Mouse (Mus musculus) G1E-ER4 (cell line): Measurements from ENCODE around the gene Hba-a1. TPM values are rescaled to one million over a fixed set of nuclear protein-coding genes. Genes with fewer than 3 reads are reported as not detected.
"Not testable (repeated sequence)": the region's sequence is repeated elsewhere in the genome, so short reads cannot be mapped to it uniquely, and the experiment has no call there.

ENCODE experiments used
- GATA1 ChIP-seq: IDR thresholded peaks from one replicate; pipeline ENCODE4 v1.8.0; 2012; ENCODE audit warnings: low read length, inconsistent platforms
- polyA plus RNA-seq: library from polyadenylated mRNA; stranded (reverse); fragments of >175 nt; gene quantifications from 2 replicates; pipeline ENCODE4 v1.2.3, GENCODE M21; 2012

Gene Hba-a1
- polyA plus RNA-seq, 1 experiment: 6,644 TPM

- TF ChIP-seq GATA1: no peak
Observed at GRCm38 (mm10) chr11:32278458-32278957, 4.8 kb upstream of the Hba-a1 start.

DNA sequence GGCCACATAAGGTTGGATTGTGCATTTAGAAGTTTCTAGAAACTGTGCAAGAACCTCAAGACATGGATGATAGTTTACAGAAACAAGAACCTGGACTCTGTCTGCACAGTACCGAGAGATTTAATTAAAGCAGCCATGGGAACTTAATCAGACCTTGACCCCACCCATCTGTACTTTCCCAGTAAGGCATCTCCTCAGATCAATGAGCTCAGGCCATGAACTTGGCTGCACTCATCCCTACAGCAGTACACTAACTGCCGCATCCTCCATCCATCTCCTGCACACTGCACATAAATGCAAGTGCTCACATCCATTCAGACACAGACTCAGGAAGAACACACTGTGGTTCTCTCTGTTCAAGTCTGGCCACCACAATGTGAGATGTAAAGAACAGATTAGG lies 2.7 kb upstream of the Hba-a1 start:
- TF ChIP-seq GATA1: no peak

DNA sequence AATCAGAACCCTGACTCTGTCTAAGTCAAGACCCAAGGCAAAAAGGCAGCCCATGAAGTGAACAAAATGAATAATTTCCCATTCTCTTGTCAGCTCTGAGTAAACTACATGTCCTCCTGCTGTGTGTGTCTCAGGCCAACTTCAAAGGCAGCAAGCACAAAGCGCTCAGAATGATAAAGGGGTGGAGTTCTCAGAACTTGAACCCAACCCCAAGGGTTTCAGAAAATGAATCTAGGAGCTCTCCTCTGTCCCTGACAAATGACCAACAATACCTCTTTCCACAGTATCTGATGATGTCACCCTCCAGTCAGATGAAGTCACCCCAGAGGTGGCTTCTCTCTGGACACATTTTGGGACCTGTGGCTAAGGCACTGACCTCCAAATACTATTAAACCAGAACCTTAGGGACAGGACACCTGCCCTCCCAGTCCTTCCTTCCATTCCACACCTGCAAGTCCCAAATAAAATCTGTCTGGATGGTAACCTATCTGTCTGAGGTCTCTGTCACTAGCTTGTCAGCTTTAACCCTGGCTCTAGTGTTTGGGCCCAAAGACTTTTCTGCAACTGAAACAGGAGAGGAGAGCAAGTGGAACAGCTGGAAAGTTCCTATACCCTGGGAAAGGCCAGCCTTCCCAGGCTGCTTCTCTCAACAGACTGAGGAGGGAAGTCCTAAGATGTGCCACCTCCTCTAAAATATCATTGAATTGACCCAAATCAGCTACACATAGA lies 1.7 kb upstream of the Hba-a1 start:
- TF ChIP-seq GATA1: no peak

DNA sequence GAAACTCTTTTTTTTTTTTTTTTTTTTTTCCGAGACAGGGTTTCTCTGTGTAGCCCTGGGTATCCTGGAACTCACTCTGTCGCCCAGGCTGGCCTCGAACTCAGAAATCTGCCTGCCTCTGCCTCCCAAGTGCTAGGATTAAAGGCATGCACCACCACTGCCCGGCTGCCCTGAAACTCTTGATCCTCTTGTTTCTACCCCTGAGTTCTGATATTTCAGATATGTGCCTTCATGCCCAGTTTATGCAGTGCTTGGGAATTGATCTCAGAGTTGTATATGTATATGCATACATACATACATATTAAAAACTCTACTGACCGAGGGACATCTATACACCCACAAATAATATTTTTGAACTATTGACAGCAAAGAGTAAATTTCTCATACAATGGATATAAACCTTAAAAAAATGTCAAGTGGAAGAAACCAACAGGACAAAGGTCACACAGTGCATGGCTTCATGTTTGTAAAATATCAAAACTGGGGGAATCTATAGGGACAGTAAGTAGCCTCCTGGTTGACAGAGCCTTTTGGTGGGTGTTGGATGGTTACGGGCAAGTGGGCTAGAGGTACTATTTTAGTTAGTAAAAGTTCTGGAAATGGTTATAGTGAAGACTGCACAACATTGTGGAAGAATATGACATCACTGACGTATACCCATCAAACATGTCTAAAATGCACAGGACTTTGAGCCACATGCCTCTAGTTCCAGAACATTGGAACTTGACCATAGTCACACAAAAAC lies 1.9 kb downstream of the Hba-a1 start:
- TF ChIP-seq GATA1: no peak

GRCm38 (mm10) chr11:32286695-32287492 lies 3.6 kb downstream of the Hba-a1 start, which contains the start of gene Hbq1b:
TSS of gene Hbq1b (plus strand) at chr11:32286965.
- not testable (repeated sequence) for TF ChIP-seq GATA1

DNA sequence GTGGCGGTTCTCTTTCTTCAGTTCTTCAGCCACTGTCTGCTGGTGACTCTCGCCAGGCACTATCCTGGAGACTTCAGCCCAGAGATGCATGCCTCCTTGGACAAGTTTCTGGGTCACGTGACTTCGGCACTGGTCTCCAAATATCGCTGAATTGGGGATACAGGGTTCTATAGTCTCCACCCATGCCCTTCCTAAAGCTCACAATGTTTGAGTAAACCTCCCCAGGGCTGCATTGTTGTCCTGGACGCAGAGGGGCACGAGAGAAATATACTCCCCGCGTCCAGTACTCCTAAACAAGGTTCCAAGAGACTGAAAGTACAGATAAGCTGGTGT lies 4.1 kb downstream of the Hba-a1 start:
- TF ChIP-seq GATA1: no peak

DNA sequence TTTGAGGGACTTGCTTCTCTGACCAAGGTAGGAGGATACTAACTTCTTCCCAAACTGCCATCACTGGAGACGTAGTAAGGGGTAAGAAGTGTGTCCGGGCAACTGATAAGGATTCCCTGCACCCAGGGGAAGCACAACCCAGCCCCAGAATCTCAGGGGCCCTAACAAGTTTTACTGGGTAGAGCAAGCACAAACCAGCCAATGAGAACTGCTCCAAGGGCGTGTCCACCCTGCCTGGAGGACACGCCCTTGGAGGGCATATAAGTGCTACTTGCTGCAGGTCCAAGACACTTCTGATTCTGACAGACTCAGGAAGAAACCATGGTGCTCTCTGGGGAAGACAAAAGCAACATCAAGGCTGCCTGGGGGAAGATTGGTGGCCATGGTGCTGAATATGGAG lies 12.9 kb downstream of the Hba-a1 start, which contains the start of gene Hba-a2:
Hba-a2 (plus strand) TSS at position 287 of the 400 bp plus-strand sequence.
- TF ChIP-seq GATA1: not testable (repeated sequence)

- TF ChIP-seq GATA1: no peak
Observed at GRCm38 (mm10) chr11:32297866-32298531, 14.7 kb downstream of the Hba-a1 start.

DNA sequence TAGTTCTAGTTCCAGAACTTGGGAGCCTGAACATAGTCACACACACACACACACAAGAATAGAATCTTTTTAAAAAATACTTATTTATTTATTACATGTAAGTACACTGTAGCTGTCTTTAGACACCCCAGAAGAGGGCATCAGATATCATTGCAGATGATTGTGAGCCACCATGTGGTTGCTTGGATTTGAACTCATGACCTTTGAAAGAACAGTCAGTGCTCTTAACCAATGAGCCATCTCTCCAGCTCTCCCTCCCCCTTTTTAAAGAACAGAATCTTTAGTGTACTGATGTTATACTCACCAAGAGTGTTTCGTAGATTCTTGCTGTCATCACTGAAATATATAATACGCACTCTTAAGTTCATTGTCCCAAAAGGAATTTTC lies 15.2 kb downstream of the Hba-a1 start:
- TF ChIP-seq GATA1: no peak

DNA sequence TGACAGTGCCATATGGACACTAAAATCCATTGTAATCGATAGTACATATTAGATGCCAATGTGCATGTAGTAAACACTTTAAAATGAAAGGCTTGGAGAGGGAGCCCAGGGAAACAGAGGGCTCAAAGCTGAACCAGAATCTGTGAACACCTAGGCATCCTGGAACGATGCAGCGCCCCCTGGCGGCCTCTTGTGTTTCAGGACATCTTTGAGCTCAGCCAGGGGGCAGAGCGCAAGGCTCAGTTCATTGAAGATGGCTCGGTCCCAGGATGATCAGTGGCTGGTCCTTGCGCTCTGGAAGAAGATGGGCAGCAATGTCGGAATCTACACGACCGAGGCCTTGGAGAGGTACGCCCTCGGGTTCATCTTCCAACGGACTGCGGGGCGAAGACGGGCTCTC lies 16.6 kb downstream of the Hba-a1 start, which contains the start of gene Hbq1a:
Hbq1a (plus strand) TSS at position 205 of the 400 bp plus-strand sequence.
- TF ChIP-seq GATA1: not testable (repeated sequence)

DNA sequence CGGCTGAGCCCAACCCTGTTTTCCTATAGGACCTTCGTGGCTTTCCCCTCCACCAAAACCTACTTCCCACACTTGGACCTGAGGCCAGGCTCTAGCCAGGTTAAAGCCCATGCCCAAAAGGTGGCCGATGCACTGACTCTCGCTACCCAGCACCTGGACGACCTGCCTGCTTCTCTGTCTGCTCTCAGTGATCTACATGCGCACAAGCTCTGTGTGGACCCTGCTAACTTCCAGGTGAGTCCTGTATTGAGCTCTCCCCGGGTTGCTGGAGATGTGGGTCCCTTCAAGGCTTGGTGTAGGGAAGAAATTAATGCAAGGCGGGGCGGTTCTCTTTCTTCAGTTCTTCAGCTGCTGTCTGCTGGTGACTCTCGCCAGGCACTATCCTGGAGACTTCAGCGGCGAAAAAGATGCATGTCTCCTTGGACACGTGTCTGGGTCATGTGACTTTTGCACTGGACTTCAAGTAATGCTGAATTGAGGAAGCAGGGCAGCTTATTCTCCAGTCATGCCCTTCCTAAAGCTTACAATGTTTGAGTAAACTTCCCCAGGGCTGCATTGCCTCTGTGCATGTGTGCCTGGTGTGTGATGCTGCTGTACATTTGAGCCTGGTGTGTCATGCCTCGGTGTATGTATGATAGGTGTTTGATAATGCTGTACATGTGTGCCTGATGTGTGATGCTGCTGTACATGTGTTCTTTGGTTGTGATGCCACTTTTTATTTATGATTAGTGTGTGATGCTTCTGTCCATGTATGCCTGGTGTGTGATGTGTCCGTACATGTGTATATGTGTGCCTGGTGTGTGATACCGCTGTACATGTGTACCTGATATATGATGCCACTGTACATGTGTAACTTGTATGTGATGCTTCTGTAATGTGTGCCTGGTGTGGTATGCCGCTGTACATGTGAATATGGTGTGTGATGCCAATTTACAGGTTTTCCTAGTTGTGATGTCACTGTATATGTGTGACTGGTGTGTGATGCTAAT lies 17.3 kb downstream of the Hba-a1 start:
- TF ChIP-seq GATA1: no peak

DNA sequence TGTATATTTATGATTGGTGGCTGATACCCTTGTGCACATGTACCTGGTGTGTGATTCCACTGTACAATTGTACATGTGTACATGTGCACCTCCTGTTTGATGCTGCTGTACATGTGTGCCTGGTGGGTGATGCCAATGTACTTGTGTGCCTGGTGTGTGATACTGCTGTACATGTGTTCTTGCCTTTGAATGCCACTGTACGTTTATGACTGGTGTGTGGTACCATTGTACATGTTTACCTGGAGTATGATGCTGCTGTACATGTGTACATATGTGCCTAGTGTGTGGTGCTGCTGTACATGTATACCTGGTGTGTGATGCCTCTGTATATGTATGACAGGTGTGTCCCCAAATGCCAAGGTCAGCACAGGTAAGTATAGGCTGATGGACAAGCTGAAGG lies 18.2 kb downstream of the Hba-a1 start:
- no peak for TF ChIP-seq GATA1

GRCm38 (mm10) chr11:32302824-32303419 lies 19.6 kb downstream of the Hba-a1 start:
- no peak for TF ChIP-seq GATA1

DNA sequence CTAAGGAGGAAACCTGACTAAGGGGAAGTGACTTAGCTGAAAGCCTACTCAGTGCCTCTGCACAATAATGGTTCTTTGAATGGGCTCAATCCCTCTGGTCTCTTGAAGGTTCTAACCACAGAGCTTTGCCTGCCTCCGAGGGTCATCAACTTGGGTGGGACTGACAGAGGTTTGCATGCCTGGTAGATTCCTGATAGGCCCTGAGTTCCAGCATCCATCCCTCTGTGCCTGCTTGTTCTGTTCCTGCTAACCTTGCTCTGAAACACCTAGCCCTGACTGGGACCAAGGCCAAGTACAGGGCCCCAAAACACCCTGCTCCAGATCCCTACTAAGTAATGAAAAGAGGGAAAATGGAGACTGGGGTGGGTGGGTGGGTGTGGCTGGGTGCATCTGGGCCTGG lies 20.1 kb downstream of the Hba-a1 start:
- no peak for TF ChIP-seq GATA1
